Mouse (Mus musculus): ENCODE measurements around the gene Mrpl33. TPM values are rescaled to one million over a fixed set of nuclear protein-coding genes. Genes with fewer than 3 reads are reported as not detected.

Mrpl33 gene
- polyA plus RNA-seq, 1 experiment from 2014 or later: 279 TPM

DNA sequence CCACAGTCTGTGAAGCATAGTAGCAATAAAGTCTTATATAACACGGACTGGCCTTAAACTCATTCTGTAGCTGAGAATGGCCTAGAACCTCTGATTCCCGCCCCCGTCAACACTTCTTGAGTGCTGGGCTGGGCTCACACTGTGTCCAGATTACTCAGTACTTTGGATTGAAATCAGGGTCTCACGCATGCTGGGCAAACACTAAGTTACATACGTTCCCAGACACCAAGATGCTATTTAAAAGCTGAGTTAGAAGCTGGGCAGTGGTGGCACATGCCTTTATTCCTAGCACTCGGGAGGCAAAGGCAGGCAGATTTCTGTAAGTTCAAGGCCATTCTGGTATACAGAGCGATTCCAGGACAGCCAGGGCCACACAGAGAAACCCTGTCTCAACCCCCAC, 1.4 kb downstream of the Mrpl33 start:
- Histone ChIP-seq H3K9ac (no peak overlapping the region), H3K36me3 (no peaks in the 10 kb centered on the region), H3K4me3 (no peak overlapping the region), H3K27me3 (no peaks in the 10 kb centered on the region), H3K4me2 (no peak overlapping the region), H3K27ac (no peak overlapping the region), H3K4me1 (peaks cover 20% of the 10 kb centered on the region), H3K9me3 (no peaks in the 10 kb centered on the region)
- ATAC-seq (ENCODE audit: insufficient number of reproducible peaks, insufficient read depth, low FRiP score, low TSS enrichment, low read depth): no peak
- WGBS: 81% methylated on average over 7 of the region's 7 CpGs

DNA sequence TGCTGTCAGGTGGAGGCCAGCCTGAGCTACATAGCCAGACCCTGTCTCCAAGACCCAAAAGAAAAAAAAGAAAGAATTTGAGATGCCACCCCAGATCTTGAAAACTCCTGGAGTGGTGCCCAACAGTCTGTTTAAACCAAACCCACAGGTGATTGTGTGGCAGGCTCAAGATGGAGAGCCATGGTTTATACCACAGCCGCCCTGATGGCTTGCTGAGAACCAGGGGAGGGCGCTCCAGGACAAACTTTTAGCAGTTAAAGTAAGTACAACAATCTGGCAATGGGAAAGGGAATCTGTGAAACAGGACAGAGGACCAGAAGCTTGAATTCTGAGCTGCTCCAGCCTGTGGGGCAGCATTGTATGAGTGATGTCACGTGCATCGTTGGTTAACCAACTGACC, 1.8 kb downstream of the Mrpl33 start:
- 64% methylated on average over 4 of the region's 4 CpGs for WGBS
- no peak for ATAC-seq (ENCODE audit: insufficient number of reproducible peaks, insufficient read depth, low FRiP score, low TSS enrichment, low read depth)
- Histone ChIP-seq H3K4me1 (peaks cover 20% of the 10 kb centered on the region), H3K36me3 (no peaks in the 10 kb centered on the region), H3K9me3 (no peaks in the 10 kb centered on the region), H3K4me2 (no peak overlapping the region), H3K4me3 (no peak overlapping the region), H3K9ac (no peak overlapping the region), H3K27ac (no peak overlapping the region), H3K27me3 (no peaks in the 10 kb centered on the region)

DNA sequence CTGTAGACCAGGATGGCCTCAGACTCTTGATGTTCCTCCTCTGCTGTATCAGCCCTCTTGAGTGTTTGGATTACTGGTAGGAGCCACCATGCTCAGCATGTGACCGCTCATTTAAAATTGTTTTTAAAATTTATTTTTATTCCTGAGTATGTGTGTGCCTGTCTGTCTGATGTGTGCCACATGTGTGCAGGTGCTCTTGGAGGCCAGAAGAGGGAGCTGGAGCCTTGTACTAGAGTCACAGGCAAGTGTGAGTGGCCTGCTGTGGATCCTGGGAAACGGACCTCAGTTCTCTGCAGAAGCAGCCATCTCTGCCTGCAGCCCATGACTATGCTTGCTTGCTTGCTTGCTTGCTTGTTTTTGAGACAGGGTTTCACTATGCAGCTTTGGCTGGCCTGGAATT, 2.4 kb downstream of the Mrpl33 start:
- WGBS: 86% methylated on average over 2 of the region's 2 CpGs
- no peaks in the 10 kb centered on the region for H3K27me3 ChIP-seq
- no peaks in the 10 kb centered on the region for H3K9me3 ChIP-seq
- H3K9ac ChIP-seq: no peak overlapping the region
- H3K4me2 ChIP-seq: no peak overlapping the region
- H3K36me3 ChIP-seq: no peaks in the 10 kb centered on the region
- H3K4me3 ChIP-seq: no peak overlapping the region
- no peak for ATAC-seq (ENCODE audit: insufficient number of reproducible peaks, insufficient read depth, low FRiP score, low TSS enrichment, low read depth)
- peaks cover 20% of the 10 kb centered on the region for H3K4me1 ChIP-seq
- H3K27ac ChIP-seq: no peak overlapping the region

DNA sequence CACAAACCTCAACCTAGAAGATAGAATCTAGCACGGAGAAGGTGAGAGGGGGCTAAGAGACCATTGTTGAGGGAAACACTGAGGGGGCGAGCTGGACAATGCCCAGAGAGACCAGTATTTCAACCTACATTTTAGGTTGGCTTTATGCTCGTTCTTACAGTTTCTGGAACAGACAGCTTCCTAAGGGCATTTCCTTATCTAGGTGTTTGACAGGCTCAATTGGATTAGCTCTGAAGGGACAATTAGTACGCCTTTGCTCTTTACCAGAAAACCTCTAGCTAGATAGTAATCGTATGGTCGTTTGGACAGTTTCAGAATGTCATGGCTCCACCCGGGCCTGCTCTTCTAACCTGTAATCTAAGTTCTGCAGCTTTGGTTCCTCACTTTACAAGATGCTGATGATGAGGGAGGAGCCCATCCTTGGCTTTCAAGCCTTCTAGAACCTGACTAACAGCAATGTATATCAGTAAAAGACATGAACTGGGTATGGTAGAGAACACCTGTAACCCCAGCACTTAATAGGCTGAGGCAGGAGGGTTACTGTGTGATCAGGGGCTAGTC, 4.5 kb downstream of the Mrpl33 start:
- Histone ChIP-seq H3K36me3 (no peaks in the 10 kb centered on the region), H3K27ac (no peak overlapping the region), H3K4me3 (no peak overlapping the region), H3K27me3 (no peaks in the 10 kb centered on the region), H3K4me1 (peaks cover 29% of the 10 kb centered on the region), H3K9ac (no peak overlapping the region), H3K9me3 (no peaks in the 10 kb centered on the region), H3K4me2 (no peak overlapping the region)
- ATAC-seq (ENCODE audit: insufficient number of reproducible peaks, insufficient read depth, low FRiP score, low TSS enrichment, low read depth): no peak
- WGBS: 74% methylated on average over 7 of the region's 7 CpGs

DNA sequence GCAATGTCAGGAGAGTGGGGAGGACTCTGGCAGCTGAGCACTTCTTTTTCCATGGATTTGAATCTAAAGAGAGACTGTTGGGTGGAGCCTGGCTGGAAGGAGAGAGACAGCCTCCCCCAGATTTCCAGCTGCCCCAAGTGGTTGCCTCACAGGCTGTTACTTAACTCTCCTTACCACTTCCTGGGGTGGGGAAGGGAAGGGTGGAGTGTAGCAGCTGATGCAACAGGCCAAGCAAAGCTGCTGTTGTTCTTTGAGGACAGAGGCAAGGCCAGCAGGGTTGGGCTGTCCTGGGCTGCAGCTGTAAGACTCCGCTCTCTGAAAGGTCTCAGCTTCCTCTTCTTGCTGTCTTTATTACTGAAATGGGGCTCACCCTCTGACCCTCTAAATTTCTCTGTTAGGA, 5.6 kb downstream of the Mrpl33 start:
- no peak for ATAC-seq (ENCODE audit: insufficient number of reproducible peaks, insufficient read depth, low FRiP score, low TSS enrichment, low read depth)
- H3K9me3 ChIP-seq: no peaks in the 10 kb centered on the region
- H3K27ac ChIP-seq: no peak overlapping the region
- peaks cover 18% of the 10 kb centered on the region for H3K4me1 ChIP-seq
- no peak overlapping the region for H3K9ac ChIP-seq
- no peaks in the 10 kb centered on the region for H3K27me3 ChIP-seq
- no peak overlapping the region for H3K4me2 ChIP-seq
- no peak overlapping the region for H3K4me3 ChIP-seq
- WGBS: 77% methylated on average over 1 of the region's 1 CpGs
- no peaks in the 10 kb centered on the region for H3K36me3 ChIP-seq

DNA sequence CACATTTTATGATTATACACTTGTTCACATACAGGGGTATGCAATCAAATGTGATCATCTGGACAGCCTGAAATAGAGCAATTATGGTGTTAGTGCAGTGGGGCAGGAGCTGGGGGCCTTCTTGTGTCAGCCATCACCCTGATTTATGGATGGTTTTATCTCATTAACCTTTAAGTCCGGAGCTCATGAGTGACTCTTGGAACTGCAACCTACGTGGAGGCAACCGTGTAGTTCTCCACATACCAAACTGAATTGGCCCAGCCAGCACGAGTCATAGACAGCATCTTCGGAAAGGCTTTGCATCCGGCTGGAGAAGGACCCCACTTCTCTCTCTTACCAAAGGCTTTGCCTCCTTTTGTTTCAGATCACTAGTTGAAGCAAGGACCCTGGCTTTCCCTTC, 7.0 kb downstream of the Mrpl33 start:
- H3K27me3 ChIP-seq: no peaks in the 10 kb centered on the region
- H3K4me3 ChIP-seq: no peak overlapping the region
- no peak overlapping the region for H3K27ac ChIP-seq
- no peaks in the 10 kb centered on the region for H3K36me3 ChIP-seq
- no peak overlapping the region for H3K4me2 ChIP-seq
- ATAC-seq (ENCODE audit: insufficient number of reproducible peaks, insufficient read depth, low FRiP score, low TSS enrichment, low read depth): no peak
- H3K9me3 ChIP-seq: no peaks in the 10 kb centered on the region
- 82% methylated on average over 6 of the region's 6 CpGs for WGBS
- H3K4me1 ChIP-seq: peaks cover 16% of the 10 kb centered on the region; the same call in 1 of the 2 replicates
- no peak overlapping the region for H3K9ac ChIP-seq

DNA sequence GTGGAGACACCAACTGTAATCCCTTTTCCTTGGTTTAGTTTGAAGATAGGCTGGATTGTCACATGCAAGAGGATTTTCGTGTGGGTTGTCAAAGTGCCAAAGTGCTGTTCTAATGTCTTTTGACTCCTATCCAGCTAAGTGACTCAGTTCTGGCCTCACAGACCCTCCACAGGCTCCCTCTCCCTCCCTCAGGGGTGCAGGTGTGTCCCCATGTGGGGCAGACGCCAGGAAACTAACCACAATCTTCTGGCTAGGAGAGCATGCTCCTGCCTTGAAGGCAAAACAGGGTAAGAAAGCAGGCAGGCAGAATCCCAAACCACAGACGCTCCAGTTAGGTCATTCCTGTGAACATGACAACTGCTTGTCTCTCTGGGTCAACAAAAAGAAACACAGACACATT, 9.4 kb downstream of the Mrpl33 start:
- Histone ChIP-seq H3K36me3 (no peaks in the 10 kb centered on the region), H3K4me3 (no peak overlapping the region), H3K27ac (peak overlapping the region; percentile 62; the same call in 1 of the 2 replicates), H3K4me2 (no peak overlapping the region), H3K9ac (no peak overlapping the region), H3K27me3 (no peaks in the 10 kb centered on the region), H3K9me3 (no peaks in the 10 kb centered on the region), H3K4me1 (peaks cover 16% of the 10 kb centered on the region; the same call in 1 of the 2 replicates)
- WGBS: 35% methylated on average over 3 of the region's 3 CpGs
- ATAC-seq (ENCODE audit: insufficient number of reproducible peaks, insufficient read depth, low FRiP score, low TSS enrichment, low read depth): no peak

DNA sequence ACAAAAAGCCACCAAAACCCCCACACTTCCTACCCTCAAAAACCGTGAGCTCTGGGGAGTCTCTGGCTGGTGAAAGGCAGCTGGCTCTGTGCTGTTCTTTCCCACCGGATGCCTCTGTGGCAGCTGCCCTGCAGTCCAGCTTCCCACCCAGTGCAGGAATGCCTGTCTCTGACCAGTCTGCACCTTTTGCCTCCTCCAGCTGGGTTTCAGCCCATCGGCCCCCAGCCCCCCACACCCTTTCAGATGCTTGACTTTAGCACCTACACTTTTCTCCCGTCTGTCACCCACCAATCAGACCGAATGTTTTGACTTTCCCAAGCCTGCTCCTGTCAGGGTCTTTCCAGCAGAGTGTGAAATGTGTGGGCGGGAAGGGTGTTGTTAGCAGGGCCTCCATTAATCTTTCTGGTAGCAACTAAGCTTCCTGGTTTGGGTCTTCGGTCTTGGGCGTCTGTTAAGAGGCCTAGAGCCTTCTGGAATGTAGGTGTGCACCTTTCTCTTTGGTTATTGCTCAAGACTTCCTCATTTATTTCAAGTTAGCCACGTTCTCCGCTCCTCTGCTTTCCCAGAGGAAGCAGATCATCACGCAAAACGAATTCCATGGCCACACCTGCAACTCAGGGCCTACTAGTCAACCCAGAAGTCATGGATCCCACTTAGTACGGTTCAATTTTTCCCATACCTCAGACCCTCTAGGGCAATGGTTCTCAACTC, 13.8 kb downstream of the Mrpl33 start:
- H3K9ac ChIP-seq: no peak overlapping the region
- 0 out of 2 replicates have a peak, but pooled peaks cover 5% of the 10 kb centered on the region for H3K36me3 ChIP-seq
- H3K9me3 ChIP-seq: no peaks in the 10 kb centered on the region
- 78% methylated on average over 13 of the region's 13 CpGs for WGBS
- ATAC-seq (ENCODE audit: insufficient number of reproducible peaks, insufficient read depth, low FRiP score, low TSS enrichment, low read depth): no peak
- H3K4me2 ChIP-seq: no peak overlapping the region
- H3K27me3 ChIP-seq: no peaks in the 10 kb centered on the region
- H3K4me3 ChIP-seq: no peak overlapping the region
- peaks cover 19% of the 10 kb centered on the region for H3K4me1 ChIP-seq
- H3K27ac ChIP-seq: no peak overlapping the region

DNA sequence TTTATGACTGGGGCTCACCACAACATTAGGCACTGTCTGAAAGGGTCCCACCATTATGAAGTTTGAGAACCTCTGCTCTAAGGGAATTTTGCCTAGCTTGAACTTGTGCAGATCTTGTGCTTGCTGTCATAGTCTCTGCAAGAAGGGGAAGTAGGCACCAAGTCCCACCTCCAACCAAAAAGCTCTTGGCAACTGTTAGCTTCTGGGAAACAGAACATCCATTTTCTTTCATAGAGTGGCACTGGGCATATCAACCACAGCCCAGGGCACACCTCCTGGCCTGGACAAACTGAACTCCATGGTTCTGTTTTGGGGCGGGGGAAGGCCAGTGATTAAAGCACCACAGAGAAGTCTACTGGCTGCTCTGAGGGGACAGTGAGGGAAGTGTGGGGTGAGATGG, 14.5 kb downstream of the Mrpl33 start:
- Histone ChIP-seq H3K4me2 (no peak overlapping the region), H3K4me3 (no peak overlapping the region), H3K9ac (no peak overlapping the region), H3K9me3 (no peaks in the 10 kb centered on the region), H3K27me3 (no peaks in the 10 kb centered on the region), H3K36me3 (0 out of 2 replicates have a peak, but pooled peaks cover 5% of the 10 kb centered on the region), H3K4me1 (peaks cover 14% of the 10 kb centered on the region), H3K27ac (no peak overlapping the region)
- ATAC-seq (ENCODE audit: insufficient number of reproducible peaks, insufficient read depth, low FRiP score, low TSS enrichment, low read depth): no peak
- WGBS: 87% methylated on average over 1 of the region's 1 CpGs

DNA sequence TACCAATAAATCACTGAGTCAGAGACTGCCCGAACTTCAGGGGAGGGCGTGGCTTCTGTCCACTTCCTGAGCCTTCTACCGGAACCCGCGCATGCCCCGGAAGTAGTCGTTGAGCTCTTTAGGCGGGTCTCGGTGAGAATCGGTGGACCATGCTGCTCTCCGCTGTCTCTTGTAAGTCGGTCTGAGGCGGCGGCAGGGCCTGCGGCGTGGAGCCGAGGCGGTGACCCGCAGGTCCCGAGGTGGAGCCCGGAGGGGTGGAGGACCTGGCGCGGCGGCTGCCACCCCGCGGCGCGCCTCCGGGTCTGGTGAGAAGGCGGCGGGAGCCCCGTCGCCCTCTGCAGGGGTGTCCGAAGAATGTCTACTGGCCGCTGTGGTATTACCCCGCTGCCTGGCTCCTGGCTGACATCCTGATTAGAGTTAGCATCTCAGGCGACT, 17.1 kb downstream of the Mrpl33 start:
- WGBS: under 1% methylated on average over 37 of the region's 37 CpGs
- no peaks in the 10 kb centered on the region for H3K9me3 ChIP-seq
- H3K4me3 ChIP-seq: peak overlapping the region; percentile 82
- H3K9ac ChIP-seq: peak overlapping the region; percentile 88
- H3K27me3 ChIP-seq: no peaks in the 10 kb centered on the region
- peak overlapping the region; percentile 63 for H3K4me2 ChIP-seq
- H3K36me3 ChIP-seq: peaks cover 29% of the 10 kb centered on the region
- H3K27ac ChIP-seq: peak overlapping the region; percentile 90
- peak; percentile 77; the same call in 1 of the 2 replicates for ATAC-seq (ENCODE audit: insufficient number of reproducible peaks, insufficient read depth, low FRiP score, low TSS enrichment, low read depth)
- peaks cover 12% of the 10 kb centered on the region for H3K4me1 ChIP-seq

DNA sequence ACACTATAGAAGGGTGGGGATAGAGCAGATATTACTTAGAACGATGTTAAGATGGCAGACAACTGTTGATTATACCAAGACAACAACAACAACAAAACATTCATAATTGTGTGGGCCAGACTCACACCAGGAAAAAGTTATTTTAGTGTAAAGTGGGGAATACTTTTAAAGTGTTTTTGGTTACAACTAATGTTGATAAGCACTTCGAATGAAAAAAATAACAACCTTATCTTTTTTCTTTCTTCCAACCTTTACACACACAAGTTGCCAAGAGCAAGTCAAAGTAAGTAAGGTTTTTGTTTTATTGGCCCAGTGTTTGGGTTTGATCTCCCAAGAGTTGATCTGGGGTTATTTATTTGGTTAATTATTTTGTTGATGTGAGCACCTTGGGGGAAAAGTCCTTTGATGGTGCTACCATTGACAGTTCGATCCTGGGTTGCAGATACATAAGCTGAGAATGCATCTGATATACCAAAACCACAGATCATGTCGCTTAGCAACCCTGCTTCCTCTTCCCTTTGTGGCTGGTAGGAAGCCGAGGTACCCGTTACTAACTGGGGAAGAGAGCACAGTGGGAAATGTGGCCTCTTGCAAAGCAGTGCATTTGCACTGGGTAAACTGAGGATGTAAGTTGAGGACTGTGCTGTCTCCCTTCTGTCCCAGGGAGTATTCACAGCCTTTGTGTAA, 17.7 kb downstream of the Mrpl33 start:
- peaks cover 12% of the 10 kb centered on the region for H3K4me1 ChIP-seq
- peak overlapping the region; percentile 82 for H3K4me3 ChIP-seq
- peaks cover 35% of the 10 kb centered on the region for H3K36me3 ChIP-seq
- H3K27ac ChIP-seq: peak overlapping the region; percentile 90
- H3K9ac ChIP-seq: peak overlapping the region; percentile 88
- no peak for ATAC-seq (ENCODE audit: insufficient number of reproducible peaks, insufficient read depth, low FRiP score, low TSS enrichment, low read depth)
- H3K9me3 ChIP-seq: no peaks in the 10 kb centered on the region
- WGBS: 46% methylated on average over 6 of the region's 6 CpGs
- peak overlapping the region; percentile 63 for H3K4me2 ChIP-seq
- no peaks in the 10 kb centered on the region for H3K27me3 ChIP-seq

DNA sequence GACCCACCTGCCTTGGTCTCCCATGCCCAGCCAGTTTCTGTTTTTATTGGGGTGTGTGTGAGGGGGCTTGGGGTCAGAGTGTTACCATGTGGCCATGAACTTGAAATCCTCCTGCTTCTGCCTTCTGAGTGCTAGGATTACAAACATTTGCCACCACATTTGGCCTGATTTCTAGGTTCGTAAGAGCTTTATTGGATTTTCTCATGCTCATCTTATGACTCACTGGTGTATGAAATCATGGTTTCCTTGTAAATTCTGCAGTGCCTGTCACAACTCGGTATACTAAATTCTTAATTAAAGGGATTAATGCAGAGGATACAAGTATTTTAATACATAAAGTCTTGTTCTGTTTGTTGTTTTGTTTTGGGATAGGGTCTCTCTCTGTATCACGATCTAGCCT, 23.6 kb downstream of the Mrpl33 start:
- no peak overlapping the region for H3K27ac ChIP-seq
- H3K9ac ChIP-seq: no peak overlapping the region
- no peak overlapping the region for H3K4me3 ChIP-seq
- H3K36me3 ChIP-seq: peaks cover 61% of the 10 kb centered on the region
- peaks cover 3% of the 10 kb centered on the region for H3K4me1 ChIP-seq
- no peak for ATAC-seq (ENCODE audit: insufficient number of reproducible peaks, insufficient read depth, low FRiP score, low TSS enrichment, low read depth)
- 92% methylated on average over 3 of the region's 3 CpGs for WGBS
- H3K4me2 ChIP-seq: no peak overlapping the region
- H3K9me3 ChIP-seq: no peaks in the 10 kb centered on the region
- H3K27me3 ChIP-seq: no peaks in the 10 kb centered on the region
